Mouse (Mus musculus) intestine, embryonic 16.5 days (tissue): ENCODE measurements around the gene Trpv2. TPM values are rescaled to one million over a fixed set of nuclear protein-coding genes. Genes with fewer than 3 reads are reported as not detected.
A peak's percentile ranks its signal among the peaks of the same experiment; 100 is the strongest.

Source experiments
- ATAC-seq: fragments of 200-750 bp; cut with Nextera tagmentation; 2 replicates; pipeline ENCODE4 v1.8.0; 2017; ENCODE audit warnings: moderate TSS enrichment, moderate library complexity
- H3K27ac ChIP-seq: fragments of 300-500 bp; sonication (generic); 2 replicates; pipeline ENCODE4 v1.5.1; 2014; ENCODE audit warnings: mild to moderate bottlenecking, low read length
- H3K27me3 ChIP-seq: fragments of 300-500 bp; sonication (generic); replicated peaks from 2 replicates; pipeline ENCODE4 v1.6.1; 2014; ENCODE audit warnings: low read length, control low read depth, mixed read lengths; ENCODE audit not compliant: control insufficient read depth, insufficient read depth
- H3K36me3 ChIP-seq: fragments of 300-500 bp; sonication (generic); 2 replicates; pipeline ENCODE4 v1.6.1; 2014; ENCODE audit warnings: low read length, control low read depth; ENCODE audit not compliant: control insufficient read depth, insufficient read depth
- H3K4me1 ChIP-seq: fragments of 300-500 bp; sonication (generic); 2 replicates; pipeline ENCODE4 v1.6.1; 2014; ENCODE audit warnings: low read length, control low read depth, mixed read lengths; ENCODE audit not compliant: control insufficient read depth, insufficient read depth
- H3K4me2 ChIP-seq: fragments of 300-500 bp; sonication (generic); 2 replicates; pipeline ENCODE4 v1.6.1; 2014; ENCODE audit warnings: low read depth, low read length, control low read depth
- H3K4me3 ChIP-seq: fragments of 300-500 bp; sonication (generic); 2 replicates; pipeline ENCODE4 v1.5.1; 2014; ENCODE audit warnings: mild to moderate bottlenecking, low read length
- H3K9ac ChIP-seq: fragments of 300-500 bp; sonication (generic); 2 replicates; pipeline ENCODE4 v1.6.1; 2014; ENCODE audit warnings: low read depth, low read length
- H3K9me3 ChIP-seq: fragments of 300-500 bp; sonication (generic); 2 replicates; pipeline ENCODE4 v1.6.1; 2016; ENCODE audit warnings: low read length, control low read depth; ENCODE audit not compliant: control insufficient read depth
- WGBS: fragments of 180-500 bp; shearing (Covaris S2); extraction: QIAGEN DNeasy Blood & Tissue Kit; methylation state at CpG from one replicate; pipeline ENCODE4 v1.1.7; 2014; 5-methylcytosine and 5-hydroxymethylcytosine counted together
- polyA plus RNA-seq: library from polyadenylated mRNA; unstranded; fragments of >200 nt; fragmentation: Nextera tagmentation; extraction: Ambion mirVana; gene quantifications from 2 replicates; pipeline ENCODE4 v1.2.1, GENCODE M21; 2015

Gene Trpv2
- polyA plus RNA-seq, result 11.0 and 11.2 TPM in 2 replicates

DNA sequence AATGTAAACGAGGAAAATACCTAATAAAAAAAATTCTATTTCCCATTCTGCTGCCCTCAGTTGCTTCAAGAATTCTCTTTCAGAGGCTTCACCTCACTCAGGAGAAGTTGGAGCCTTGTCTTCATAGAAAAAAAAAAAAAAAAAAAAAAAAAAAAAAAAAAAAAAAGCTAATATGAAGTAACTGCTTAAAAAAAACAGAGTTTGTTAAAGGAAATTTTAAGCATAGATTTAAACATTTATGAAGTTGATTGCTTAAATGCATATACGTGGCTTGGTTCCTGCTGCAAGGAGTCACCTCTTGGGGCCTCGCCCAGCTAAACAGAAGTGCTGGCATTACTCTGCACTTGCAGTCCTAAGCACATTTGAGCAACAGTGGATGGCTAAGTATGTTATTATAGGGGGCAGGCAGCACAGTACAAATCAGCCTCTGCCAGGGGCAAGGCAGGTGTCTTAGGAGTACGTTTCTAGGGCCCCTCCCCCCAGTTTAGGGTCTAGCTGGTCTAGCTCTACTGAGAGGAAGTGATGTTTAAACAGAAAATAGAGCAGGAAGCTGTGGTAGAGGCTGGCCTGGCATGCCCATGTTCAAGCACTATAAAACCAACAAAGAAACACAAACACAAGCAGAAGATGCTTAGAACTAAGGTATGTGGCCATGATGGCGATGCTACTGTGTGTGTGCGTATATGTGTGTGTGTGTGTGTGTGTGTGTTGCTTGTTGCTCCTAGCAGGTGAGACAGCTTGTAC, at the start of gene Trpv2:
Trpv2 (plus strand) TSS at position 528 of the 744 bp plus-strand sequence.
- Histone ChIP-seq H3K27ac (no peak within 1 kb of the TSS), H3K4me3 (peak within 1 kb of the TSS; percentile 56), H3K9me3 (no peaks in the 10 kb centered on the region), H3K27me3 (peaks cover 6% of the 10 kb centered on the region; the same call in 1 of the 2 replicates), H3K4me1 (peaks cover 3% of the 10 kb centered on the region), H3K9ac (0 out of 2 replicates have a peak within 1 kb of the TSS, but pooled peaks have one; percentile 57), H3K36me3 (no peaks in the 10 kb centered on the region), H3K4me2 (peak within 1 kb of the TSS; percentile 95)
- ATAC-seq, result no peak
- WGBS, result 71% methylated on average over 6 of the region's 6 CpGs

GRCm38 (mm10) chr11:62537089-62537488, 37.2 kb upstream of the Trpv2 start:
- no peaks in the 10 kb centered on the region for H3K27me3 ChIP-seq
- 88% methylated on average over 8 of the region's 8 CpGs for WGBS
- H3K27ac ChIP-seq, result no peak overlapping the region
- H3K9ac ChIP-seq, result no peak overlapping the region
- H3K4me3 ChIP-seq, result no peak overlapping the region
- H3K9me3 ChIP-seq, result no peaks in the 10 kb centered on the region
- no peak overlapping the region for H3K4me2 ChIP-seq
- H3K36me3 ChIP-seq, result no peaks in the 10 kb centered on the region
- no peak for ATAC-seq
- H3K4me1 ChIP-seq, result peaks cover 10% of the 10 kb centered on the region; the same call in 1 of the 2 replicates

- H3K27me3 ChIP-seq, result no peaks in the 10 kb centered on the region
- no peak overlapping the region for H3K9ac ChIP-seq
- no peaks in the 10 kb centered on the region for H3K36me3 ChIP-seq
- 41% methylated on average over 7 of the region's 7 CpGs for WGBS
- H3K4me2 ChIP-seq, result peak overlapping the region; percentile 28; the same call in 1 of the 2 replicates
- peak overlapping the region; percentile 5; the same call in 1 of the 2 replicates for H3K4me3 ChIP-seq
- H3K4me1 ChIP-seq, result peaks cover 10% of the 10 kb centered on the region; the same call in 1 of the 2 replicates
- H3K27ac ChIP-seq, result no peak overlapping the region
- no peaks in the 10 kb centered on the region for H3K9me3 ChIP-seq
- no peak for ATAC-seq
These were observed 36.7 kb upstream of the Trpv2 start for GRCm38 (mm10) chr11:62537590-62537989.

DNA sequence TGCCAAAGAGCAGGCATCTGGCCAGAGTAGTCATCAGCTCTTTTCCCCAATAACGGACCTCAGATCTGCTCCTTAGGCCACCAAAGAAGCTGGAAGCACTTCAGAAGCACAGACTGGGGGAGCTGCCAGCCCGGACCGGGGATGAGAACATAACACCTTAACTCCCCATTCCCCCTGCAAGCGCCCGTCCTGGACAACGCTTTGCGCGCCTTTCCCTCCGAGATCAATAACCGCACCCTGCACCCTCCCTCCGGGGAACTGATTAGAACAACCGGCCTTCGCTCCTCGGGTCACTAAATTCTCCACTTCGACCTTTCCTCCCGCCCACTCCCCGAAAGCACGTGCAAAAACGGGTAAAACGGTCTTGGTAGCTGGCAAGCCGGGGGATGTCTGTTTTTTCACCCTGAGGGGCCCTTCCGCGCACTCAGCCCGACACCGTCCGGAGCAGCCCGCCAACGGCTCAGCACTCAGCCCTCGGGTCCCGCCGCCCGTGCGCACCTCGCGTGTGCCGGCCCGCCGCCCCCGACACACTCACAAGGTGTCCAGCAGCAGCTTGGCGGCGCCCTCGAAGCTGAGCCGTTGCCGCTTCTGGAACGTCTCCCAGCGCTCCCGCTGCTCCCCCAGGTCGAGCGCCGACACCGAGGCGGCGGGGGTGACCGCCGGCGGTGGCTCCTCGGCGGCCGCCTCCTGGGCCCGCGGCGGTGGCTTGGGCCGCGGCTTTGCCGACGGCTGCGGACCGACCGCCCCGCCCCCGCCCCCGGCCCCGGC, 35.8 kb upstream of the Trpv2 start:
- Histone ChIP-seq H3K4me3 (peak overlapping the region; percentile 85), H3K27me3 (no peaks in the 10 kb centered on the region), H3K4me2 (peak overlapping the region; percentile 91), H3K36me3 (no peaks in the 10 kb centered on the region), H3K9me3 (no peaks in the 10 kb centered on the region), H3K9ac (peak overlapping the region; percentile 89), H3K4me1 (peaks cover 10% of the 10 kb centered on the region; the same call in 1 of the 2 replicates), H3K27ac (peak overlapping the region; percentile 76)
- under 1% methylated on average over 69 of the region's 73 CpGs for WGBS
- peak; percentile 86 for ATAC-seq

DNA sequence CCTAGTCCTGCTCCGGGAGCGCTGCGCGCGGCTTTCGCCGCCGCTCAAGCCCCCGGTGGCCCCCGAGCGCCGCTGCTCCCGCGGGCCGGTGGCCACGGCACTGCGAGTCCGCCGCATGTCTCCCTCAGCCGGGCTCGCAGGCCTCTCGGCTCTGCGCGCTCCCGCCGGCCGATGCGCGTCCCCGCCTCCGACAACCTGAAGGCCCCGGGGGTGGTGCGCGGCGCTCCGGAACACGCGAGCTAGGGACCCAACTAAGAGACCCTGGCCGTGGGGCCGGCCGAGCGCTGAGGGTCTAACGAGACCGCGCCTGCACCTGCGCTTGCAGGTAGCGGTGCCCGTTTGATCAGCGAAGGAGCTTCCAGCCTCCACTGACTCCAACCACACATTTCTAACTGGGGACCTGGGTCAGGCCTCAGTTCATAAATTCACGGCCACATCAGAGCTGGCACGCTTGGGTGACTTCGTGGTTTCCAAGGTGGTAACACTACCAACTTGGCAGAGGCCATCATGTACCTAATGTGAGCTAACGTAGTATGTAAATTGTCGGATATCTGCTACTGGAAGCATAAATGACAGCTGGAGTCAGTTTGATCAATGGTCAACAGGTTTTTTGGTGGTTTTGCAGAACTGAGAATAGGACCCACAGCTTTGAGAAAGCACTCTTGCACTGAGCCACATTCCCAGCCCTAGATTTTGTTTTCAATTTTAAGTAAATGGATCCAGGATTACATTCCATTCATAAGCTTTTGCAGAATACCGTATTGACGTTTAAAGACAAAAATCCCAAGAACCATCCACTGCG, 35.0 kb upstream of the Trpv2 start, which contains the start of gene Cenpv:
Cenpv (minus strand) TSS at position 173 of the 802 bp plus-strand sequence.
- Histone ChIP-seq H3K9ac (peak within 1 kb of the TSS; percentile 89), H3K4me3 (peak within 1 kb of the TSS; percentile 85), H3K4me1 (peaks cover 10% of the 10 kb centered on the region; the same call in 1 of the 2 replicates), H3K4me2 (peak within 1 kb of the TSS; percentile 91), H3K36me3 (no peaks in the 10 kb centered on the region), H3K27ac (peak within 1 kb of the TSS; percentile 76), H3K27me3 (no peaks in the 10 kb centered on the region), H3K9me3 (no peaks in the 10 kb centered on the region)
- ATAC-seq, result peak; percentile 87
- 5% methylated on average over 57 of the region's 57 CpGs for WGBS

- Histone ChIP-seq H3K9me3 (no peaks in the 10 kb centered on the region), H3K4me1 (peaks cover 10% of the 10 kb centered on the region; the same call in 1 of the 2 replicates), H3K4me2 (no peak overlapping the region), H3K4me3 (no peak overlapping the region), H3K36me3 (no peaks in the 10 kb centered on the region), H3K27me3 (no peaks in the 10 kb centered on the region), H3K9ac (no peak overlapping the region), H3K27ac (no peak overlapping the region)
- WGBS, result 85% methylated on average over 7 of the region's 7 CpGs
- ATAC-seq, result no peak
These were observed 34.1 kb upstream of the Trpv2 start for GRCm38 (mm10) chr11:62540167-62540566.

GRCm38 (mm10) chr11:62540969-62541368, 33.3 kb upstream of the Trpv2 start:
- Histone ChIP-seq H3K4me1 (peaks cover 10% of the 10 kb centered on the region; the same call in 1 of the 2 replicates), H3K36me3 (no peaks in the 10 kb centered on the region), H3K27ac (no peak overlapping the region), H3K9ac (no peak overlapping the region), H3K27me3 (no peaks in the 10 kb centered on the region), H3K4me2 (no peak overlapping the region), H3K9me3 (no peaks in the 10 kb centered on the region), H3K4me3 (no peak overlapping the region)
- ATAC-seq, result no peak
- 65% methylated on average over 2 of the region's 2 CpGs for WGBS

- no peaks in the 10 kb centered on the region for H3K9me3 ChIP-seq
- no peak for ATAC-seq
- no peak overlapping the region for H3K9ac ChIP-seq
- no peak overlapping the region for H3K27ac ChIP-seq
- no peaks in the 10 kb centered on the region for H3K36me3 ChIP-seq
- no peak overlapping the region for H3K4me3 ChIP-seq
- H3K4me2 ChIP-seq, result no peak overlapping the region
- peaks cover 10% of the 10 kb centered on the region; the same call in 1 of the 2 replicates for H3K4me1 ChIP-seq
- H3K27me3 ChIP-seq, result no peaks in the 10 kb centered on the region
- 80% methylated on average over 8 of the region's 8 CpGs for WGBS
These were observed 32.7 kb upstream of the Trpv2 start for GRCm38 (mm10) chr11:62541581-62541980.
